Mouse (Mus musculus): Measurements from ENCODE around the gene Galnt2. TPM values are rescaled to one million over a fixed set of nuclear protein-coding genes. Genes with fewer than 3 reads are reported as not detected.

The Galnt2 gene
- total RNA-seq (2021): 10 to 100 TPM; 67.2 to 70.3 TPM
- long read RNA-seq, experiment 1, full-length matches to known transcripts: 50 of 61 reads
- long read RNA-seq, experiment 1, partial matches to known transcripts: 9 of 61 reads
- long read RNA-seq, experiment 1, other reads (novel, unspliced or antisense): 2 of 61 reads
- long read RNA-seq, experiment 2, full-length matches to known transcripts: 48 of 64 reads
- long read RNA-seq, experiment 2, partial matches to known transcripts: 12 of 64 reads
- long read RNA-seq, experiment 2, other reads (novel, unspliced or antisense): 4 of 64 reads

DNA sequence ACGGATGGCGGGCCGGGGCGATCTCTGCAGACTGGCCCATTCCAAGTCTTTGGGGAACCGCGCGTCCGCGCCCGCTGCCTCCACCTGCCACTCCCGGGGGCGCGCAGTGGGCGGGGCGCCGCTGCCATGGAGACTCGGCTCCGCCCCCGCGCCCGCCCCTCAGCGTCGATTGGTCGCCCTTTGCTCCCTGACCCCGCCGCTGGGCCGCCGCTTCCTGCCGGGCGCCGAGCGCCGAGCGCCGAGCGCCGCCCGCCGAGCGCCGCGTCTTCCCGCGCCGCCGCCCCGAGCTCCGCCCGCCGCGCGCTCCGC, at the start of gene Galnt2:
Gene Galnt2 (plus strand): TSS at position 216 of the 309 bp plus-strand sequence.
- intact Hi-C loops (cut with DNase I): loop anchor here (5.0 kb wide), 5 partner anchors 46 to 179 kb away; no protein-coding TSS in a partner anchor
- peak; percentile 92 to 94 for DNase-seq (ENCODE audit: low spot score in 2 of 2)

GRCm38 (mm10) chr8:124181751-124182150, 49.4 kb upstream of the Galnt2 start:
- intact Hi-C loops (cut with DNase I): no loop called here
- DNase-seq (ENCODE audit: low spot score in 2 of 2): no peak

DNA sequence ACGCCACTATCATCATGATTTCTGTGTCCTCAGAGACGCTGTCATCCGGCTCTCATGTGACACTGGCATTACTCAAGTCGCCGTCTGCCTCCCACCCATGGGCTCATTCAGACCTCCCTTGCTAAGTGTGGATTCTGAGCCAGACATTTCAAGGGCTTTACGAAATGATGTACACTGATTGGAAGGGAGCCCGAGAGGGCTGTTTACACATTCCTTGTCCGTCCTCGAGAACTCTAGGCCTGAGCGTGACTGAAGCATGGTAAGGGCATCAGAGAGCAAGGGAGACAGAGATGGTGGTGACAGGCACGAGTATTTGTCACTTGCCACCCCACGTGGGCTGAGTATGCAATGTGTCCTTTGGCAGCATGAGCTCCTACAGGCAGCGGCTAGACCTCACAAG, 49.0 kb upstream of the Galnt2 start:
- intact Hi-C loops (cut with DNase I): no loop called here
- peak; percentile 37 to 65 for DNase-seq (ENCODE audit: low spot score in 2 of 2)

DNA sequence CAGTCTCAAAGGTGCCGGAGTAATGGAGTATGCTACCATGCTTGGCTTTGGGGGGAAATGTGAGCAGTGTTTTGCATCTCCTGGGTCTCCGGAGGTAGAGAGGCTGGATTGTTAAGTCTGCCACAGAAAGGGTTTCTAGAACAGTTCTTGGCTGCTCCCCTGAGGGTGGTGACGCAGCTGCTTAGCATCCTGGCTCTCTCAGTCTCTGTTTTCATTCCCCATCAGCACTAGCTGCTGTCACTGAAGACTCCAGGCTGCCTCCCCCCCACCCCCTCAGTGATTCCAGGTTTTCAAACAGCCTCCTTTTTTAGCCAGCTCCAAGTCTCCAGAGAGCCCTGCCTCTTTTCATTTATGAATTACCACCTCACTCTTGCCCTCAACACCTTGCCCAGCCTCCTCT, 47.1 kb upstream of the Galnt2 start:
- DNase-seq (ENCODE audit: low spot score in 2 of 2): peak in 1 of 2 experiments; percentile 41
- intact Hi-C loops (cut with DNase I): no loop called here

GRCm38 (mm10) chr8:124184507-124184906, 46.7 kb upstream of the Galnt2 start:
- intact Hi-C loops (cut with DNase I): no loop called here
- DNase-seq (ENCODE audit: low spot score in 2 of 2): no peak

GRCm38 (mm10) chr8:124185081-124185480, 46.1 kb upstream of the Galnt2 start:
- intact Hi-C loops (cut with DNase I): no loop called here
- no peak for DNase-seq (ENCODE audit: low spot score in 2 of 2)

- intact Hi-C loops (cut with DNase I): no loop called here
- DNase-seq (ENCODE audit: low spot score in 2 of 2): no peak
These were observed 40.8 kb upstream of the Galnt2 start for GRCm38 (mm10) chr8:124190388-124190787.

DNA sequence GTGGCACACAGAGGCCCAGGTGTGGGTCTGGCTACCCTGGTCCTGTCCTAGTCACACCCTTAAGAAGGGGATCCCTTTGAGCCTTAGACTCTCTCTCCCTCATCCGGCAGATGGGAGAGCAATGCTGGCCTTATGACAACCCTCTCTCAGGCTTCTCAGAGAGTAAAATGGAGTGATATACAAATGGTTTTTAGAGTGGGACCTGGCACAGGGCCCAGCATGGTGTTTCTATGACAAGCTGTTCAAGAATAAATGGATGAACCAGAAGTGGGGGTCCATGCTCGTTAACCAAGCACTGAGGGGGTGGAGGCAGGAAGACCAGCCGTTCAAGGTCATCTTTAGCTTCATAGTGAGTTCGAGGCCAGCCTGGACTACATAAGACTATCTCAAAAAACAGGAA, 38.9 kb upstream of the Galnt2 start:
- no peak for DNase-seq (ENCODE audit: low spot score in 2 of 2)
- intact Hi-C loops (cut with DNase I): no loop called here

DNA sequence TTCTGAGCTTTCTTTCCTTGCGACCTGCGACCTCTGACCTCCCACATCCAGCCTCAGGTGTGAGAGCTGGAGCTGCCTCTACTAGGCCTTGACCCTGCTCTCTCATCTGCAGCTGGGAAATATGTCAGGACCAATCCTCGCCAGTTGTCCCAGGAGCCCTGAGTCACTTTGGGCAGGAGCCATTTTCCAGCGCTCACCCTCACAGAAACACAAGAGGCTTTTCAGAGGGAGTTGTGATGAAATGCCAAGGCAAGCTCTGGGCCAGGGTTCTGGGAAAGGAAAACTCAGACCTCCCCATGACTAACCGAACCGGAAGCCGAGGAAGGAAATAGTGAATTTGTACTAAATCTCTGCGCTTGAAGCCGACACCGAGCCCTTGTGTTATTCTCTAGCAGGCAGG, 38.2 kb upstream of the Galnt2 start:
- DNase-seq (ENCODE audit: low spot score in 2 of 2): peak in 1 of 2 experiments; percentile 48
- intact Hi-C loops (cut with DNase I): no loop called here

DNA sequence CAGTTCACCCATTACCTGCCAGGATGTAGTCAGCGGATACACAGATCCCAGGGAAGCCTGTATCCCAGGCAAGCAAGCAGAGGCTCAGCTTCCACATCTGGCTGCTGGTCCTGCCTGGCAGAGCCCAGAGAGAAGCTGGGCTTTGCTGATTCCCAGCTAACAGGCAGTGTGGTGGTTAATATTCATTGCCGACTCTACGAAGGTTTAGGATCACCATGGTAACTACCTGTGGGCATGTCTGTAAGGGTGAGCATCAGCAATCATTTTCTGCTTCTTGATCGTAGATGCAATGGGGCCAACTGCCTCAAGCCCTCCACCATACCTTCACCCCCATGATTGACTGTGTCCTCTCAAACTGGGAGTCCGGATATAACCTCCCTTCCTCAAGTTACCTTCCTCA, 37.2 kb upstream of the Galnt2 start:
- no peak for DNase-seq (ENCODE audit: low spot score in 2 of 2)
- intact Hi-C loops (cut with DNase I): no loop called here

GRCm38 (mm10) chr8:124196195-124196594, 35.0 kb upstream of the Galnt2 start:
- intact Hi-C loops (cut with DNase I): no loop called here
- no peak for DNase-seq (ENCODE audit: low spot score in 2 of 2)

DNA sequence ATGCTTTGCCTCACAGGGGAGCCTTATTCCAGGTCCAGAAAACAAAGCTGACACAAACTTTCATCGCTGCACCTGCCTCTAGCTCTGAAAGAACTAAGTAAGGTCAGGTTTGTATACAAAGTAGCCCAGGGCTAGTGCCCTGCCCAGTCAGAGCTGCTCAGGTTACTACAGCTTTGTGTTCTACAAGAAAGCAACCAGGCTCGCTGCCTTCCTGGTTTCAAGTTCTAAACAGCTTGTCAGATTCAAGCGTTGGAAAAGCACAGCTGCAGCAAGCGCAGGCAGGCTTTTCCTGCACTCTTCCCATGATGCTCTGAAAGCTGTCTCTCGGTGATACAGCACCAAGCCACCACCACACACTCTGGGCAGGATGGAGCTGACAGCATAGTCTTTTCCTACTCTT, 34.4 kb upstream of the Galnt2 start:
- peak in 1 of 2 experiments; percentile 41 for DNase-seq (ENCODE audit: low spot score in 2 of 2)
- intact Hi-C loops (cut with DNase I): no loop called here

- no peak for DNase-seq (ENCODE audit: low spot score in 2 of 2)
- intact Hi-C loops (cut with DNase I): no loop called here
These were observed 33.0 kb upstream of the Galnt2 start for GRCm38 (mm10) chr8:124198230-124198629.

DNA sequence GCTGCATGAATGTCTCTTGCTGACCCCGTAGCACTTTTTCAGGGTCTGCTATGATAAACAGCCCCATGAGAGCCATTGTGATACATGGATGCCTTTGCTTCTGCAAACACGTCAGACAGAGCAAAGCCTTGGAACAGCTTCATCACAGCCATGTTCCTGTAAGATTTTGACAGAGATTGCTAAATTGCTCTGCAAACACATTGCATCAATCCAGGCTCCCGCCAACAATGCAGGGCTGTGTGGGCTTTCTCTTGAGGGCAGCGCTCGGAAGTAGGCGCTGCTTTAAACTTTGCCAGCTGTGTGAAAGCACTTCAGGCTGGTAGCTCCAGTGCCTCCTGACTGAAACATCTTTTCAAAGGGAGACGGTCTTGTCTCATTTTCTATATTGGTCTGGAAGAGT, 30.8 kb upstream of the Galnt2 start:
- intact Hi-C loops (cut with DNase I): no loop called here
- no peak for DNase-seq (ENCODE audit: low spot score in 2 of 2)

- intact Hi-C loops (cut with DNase I): no loop called here
- DNase-seq (ENCODE audit: low spot score in 2 of 2): no peak
These were observed 29.5 kb upstream of the Galnt2 start for GRCm38 (mm10) chr8:124201706-124202105.

DNA sequence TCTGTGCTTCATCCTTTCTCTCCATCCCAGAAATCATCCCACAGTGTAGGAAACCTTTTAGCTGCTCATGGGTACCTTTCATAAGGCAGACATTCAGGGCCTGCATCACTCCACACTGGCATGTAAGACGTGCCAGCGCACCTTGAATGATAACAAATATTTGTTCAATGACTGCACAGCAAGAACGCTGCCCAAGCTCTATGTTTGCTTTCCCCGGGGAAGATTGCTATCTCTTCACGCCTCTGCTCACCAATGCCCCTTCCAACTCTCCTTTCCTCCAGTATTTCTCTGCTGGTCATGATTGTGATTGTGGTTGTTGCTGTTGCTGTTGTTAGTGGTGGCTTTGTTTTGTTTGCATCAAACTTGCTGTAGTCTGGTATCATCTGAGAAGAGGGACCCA, 28.3 kb upstream of the Galnt2 start:
- intact Hi-C loops (cut with DNase I): no loop called here
- DNase-seq (ENCODE audit: low spot score in 2 of 2): no peak

DNA sequence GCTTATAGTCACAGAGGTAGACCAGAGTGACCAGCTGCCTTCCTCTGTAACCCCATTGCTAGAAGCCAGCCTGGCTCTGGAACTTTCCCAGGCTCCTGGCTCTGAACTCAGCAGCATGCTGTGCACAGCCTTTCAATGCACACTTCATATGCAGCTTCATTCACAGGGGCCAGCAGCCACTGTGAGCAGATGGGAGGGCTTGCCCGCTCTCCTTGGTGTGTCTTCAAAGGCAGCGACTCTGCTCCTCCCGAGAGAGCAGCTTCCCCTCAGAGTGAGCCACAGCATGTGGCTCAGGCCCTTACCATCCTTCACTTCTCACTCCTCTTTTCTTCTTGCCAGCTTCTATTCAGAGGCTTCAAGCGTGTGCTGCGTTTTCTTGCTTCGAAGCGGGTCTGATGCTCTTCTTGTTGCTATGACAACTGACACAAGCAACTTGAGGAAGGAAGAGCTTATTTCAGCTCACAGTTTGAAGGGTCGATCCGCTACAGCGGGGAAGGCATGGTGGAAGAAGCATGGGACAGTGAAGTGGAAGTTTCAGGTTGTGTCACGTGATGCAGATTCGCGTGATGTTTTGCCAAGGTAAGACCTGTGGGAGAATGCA, 27.1 kb upstream of the Galnt2 start:
- intact Hi-C loops (cut with DNase I): no loop called here
- DNase-seq (ENCODE audit: low spot score in 2 of 2): no peak

GRCm38 (mm10) chr8:124212148-124212547, 19.0 kb upstream of the Galnt2 start:
- intact Hi-C loops (cut with DNase I): no loop called here
- DNase-seq (ENCODE audit: low spot score in 2 of 2): no peak

GRCm38 (mm10) chr8:124216951-124217350, 14.2 kb upstream of the Galnt2 start:
- no peak for DNase-seq (ENCODE audit: low spot score in 2 of 2)
- intact Hi-C loops (cut with DNase I): no loop called here

- no peak for DNase-seq (ENCODE audit: low spot score in 2 of 2)
- intact Hi-C loops (cut with DNase I): loop anchor here (5.0 kb wide), 5 partner anchors 47 to 178 kb away; no protein-coding TSS in a partner anchor
These were observed 1.3 kb upstream of the Galnt2 start for GRCm38 (mm10) chr8:124229883-124230282.

DNA sequence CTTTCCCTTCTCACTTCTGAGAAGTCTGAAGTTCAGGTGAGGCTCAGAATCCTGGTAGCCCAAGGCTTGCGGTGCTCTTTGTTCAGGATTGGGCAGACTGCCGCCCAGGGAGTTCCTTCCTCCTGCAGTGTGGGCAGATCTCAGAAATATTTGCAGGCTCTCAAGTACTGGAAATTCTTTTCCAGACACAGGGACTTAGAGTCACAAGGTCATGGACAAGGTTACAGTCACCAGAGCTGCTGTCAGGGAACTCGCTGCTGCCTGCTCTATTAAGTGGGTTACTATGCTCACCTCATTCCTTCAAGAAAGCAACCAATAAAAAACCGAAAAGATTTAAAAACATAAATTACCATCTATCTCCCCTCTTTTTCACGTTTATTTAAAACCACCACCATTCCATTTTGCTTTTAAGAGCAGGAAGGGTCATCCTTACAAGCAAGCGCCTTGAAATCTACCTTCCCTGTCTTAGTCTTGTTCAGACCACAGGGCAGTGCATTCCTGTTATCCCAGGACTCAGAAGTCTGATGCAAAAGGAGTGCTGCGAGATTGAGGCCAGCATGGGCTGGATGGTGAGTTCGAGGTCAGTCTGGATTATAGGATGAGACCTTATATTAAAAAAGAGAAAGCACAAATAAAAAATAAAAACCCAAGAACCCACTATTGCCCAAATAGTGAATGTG, 555 bp upstream of the Galnt2 start:
- DNase-seq (ENCODE audit: low spot score in 2 of 2): no peak
- intact Hi-C loops (cut with DNase I): loop anchor here (5.0 kb wide), 5 partner anchors 47 to 178 kb away; no protein-coding TSS in a partner anchor
